Mouse (Mus musculus): ENCODE data around the gene Rnf181.

Rnf181 gene

GRCm38 (mm10) chr6:72366844-72367443 lies at the start of gene Rnf181:
Gene Rnf181, minus strand, starts transcription at chr6:72366956.
- no peak for DNase-seq (ENCODE audit: low read depth)

GRCm38 (mm10) chr6:72415964-72416772 lies 49.4 kb upstream of the Rnf181 start:
- no peak for DNase-seq (ENCODE audit: low read depth)

GRCm38 (mm10) chr6:72415181-72415580 lies 48.4 kb upstream of the Rnf181 start:
- no peak for DNase-seq (ENCODE audit: low read depth)

DNA sequence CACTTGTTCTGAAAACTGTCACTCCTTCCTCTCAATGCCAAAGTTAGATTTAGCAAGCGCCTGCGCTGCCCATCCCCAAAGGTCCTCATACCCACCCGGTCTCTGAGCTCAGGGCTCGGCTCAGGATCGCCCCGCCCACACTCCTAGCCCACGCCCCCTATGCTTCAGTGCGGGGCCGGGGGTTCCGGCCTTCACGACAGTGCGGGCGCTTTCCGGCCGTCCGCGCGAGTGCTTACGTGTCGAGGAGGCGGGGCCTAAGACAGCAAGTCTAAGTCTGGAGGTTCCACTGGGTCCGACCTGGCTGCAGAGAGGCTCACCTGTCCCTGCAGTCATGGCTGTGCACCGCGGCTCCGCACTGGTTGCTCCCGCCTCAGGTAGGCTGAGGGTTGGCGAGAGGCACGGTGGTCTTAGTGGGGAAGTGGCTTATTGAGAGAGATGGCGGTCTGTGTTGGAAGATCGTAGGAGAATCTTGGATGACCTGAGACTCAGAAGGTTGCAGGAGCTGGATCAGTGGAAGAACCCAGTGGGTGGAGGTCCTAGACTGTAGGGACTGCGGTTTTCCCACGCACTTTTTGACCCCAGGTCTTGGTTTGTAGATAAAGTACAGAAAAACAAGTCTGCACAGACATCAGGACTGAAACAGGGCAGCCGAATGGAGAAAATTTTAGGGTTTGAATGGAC lies 47.5 kb upstream of the Rnf181 start, which contains the start of gene Ggcx:
TSS of gene Ggcx (plus strand) at position 233 of the 681 bp plus-strand sequence.
- peak; percentile 82 for DNase-seq (ENCODE audit: low read depth)

GRCm38 (mm10) chr6:72410518-72410917 lies 43.8 kb upstream of the Rnf181 start:
- no peak for DNase-seq (ENCODE audit: low read depth)

DNA sequence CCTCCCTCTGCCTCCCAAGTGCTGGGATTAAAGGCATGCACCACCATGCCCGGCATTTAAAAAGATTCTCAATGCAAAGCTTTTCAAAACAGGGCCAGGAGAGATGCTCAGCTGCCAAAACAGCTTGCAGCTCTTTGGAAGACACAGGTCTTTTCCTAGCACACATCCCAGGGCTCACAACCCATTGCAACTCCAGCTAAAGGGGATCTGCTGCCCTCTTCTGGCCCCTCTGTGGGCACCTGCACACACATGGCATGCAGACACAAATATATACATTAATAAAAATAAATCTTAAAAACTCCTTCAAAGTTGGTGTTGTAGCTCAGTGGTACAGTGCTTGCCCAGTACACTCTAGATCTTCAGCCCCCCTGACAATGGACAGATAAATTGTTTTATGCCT lies 43.2 kb upstream of the Rnf181 start:
- DNase-seq (ENCODE audit: low read depth) = no peak

DNA sequence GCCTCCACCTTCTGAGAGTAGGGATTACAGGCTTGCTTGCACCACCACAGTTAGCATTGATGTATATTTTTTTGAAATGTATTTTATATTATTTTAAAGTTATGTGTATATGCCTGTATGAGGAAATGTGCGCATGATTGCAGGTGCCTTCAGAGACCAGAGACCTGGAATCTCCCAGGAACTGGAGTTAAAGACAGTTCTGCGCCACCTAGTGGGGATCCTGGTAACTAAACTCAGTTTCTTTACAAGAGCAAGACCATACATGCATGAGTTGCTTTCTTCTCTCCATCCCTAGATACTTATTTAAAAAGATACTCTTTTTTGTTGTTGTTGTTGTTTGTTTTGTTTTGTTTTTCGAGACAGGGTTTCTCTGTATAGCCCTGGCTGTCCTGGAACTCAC lies 42.8 kb upstream of the Rnf181 start:
- DNase-seq (ENCODE audit: low read depth) = no peak

- DNase-seq (ENCODE audit: low read depth) = peak; percentile 83
Measured at GRCm38 (mm10) chr6:72407119-72407518, 40.4 kb upstream of the Rnf181 start.

DNA sequence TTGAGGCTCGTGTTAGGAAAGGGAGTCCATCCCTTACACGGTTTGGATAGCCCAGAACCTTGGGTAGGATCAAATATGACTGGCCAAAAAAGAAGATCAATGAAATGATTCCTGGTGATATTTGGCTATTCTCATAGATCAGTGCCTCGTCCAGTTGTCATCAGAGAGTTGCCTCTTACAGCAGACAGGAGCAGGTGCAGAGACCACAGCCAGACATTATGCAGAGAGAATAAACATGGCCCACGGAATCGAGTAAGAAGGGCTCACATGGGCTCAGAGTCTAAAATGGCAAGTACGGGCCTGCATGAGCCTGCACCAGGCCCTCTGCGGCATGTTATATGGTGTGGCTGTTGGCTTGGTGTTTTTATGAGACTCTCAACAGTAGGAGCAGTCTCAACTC lies 38.6 kb upstream of the Rnf181 start:
- DNase-seq (ENCODE audit: low read depth) = no peak

GRCm38 (mm10) chr6:72401875-72402274 lies 35.1 kb upstream of the Rnf181 start:
- DNase-seq (ENCODE audit: low read depth) = peak; percentile 40

DNA sequence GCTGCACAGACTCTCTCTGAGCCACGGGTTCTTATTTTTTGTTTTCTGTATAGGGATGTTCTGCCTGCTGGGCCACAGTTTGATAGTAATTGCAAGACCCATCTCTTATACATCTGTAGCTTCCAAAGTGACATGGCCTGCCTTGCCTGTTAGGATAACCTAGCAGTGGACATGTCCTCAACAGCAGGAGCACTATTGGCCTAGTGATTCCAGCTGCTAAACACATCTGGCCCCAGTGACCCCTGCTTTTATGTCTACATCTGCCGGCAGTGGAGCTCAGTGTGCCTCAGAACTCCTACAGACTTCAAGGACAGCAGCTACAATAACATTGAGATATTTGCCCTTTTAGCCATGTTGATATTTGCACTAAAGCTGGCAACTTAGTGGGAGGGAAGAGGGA lies 33.2 kb upstream of the Rnf181 start:
- DNase-seq (ENCODE audit: low read depth) = no peak

- no peak for DNase-seq (ENCODE audit: low read depth)
Measured at GRCm38 (mm10) chr6:72396837-72397251, 30.1 kb upstream of the Rnf181 start.

DNA sequence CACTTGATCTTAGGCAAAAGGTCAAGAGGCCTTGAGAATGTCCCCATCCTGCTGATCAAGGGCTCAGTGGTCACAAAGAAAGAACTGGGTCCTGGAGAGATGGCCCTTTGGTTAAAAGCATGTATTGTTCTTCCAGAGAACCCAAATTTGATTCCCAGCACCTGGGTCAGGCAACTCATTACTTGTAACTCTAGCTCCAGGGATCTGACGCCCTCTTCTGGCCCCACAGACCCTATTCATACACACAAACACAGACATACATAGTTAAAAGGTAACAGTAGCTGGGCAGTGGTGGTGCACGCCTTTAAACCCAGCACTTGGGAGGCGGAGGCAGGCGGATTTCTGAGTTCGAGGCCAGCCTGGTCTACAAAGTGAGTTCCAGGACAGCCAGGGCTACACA lies 25.6 kb upstream of the Rnf181 start:
- DNase-seq (ENCODE audit: low read depth) = no peak

- DNase-seq (ENCODE audit: low read depth) = no peak
Measured at GRCm38 (mm10) chr6:72390795-72391521, 24.2 kb upstream of the Rnf181 start.

GRCm38 (mm10) chr6:72389941-72390771 lies 23.4 kb upstream of the Rnf181 start, which contains the start of gene Vamp8:
Gene Vamp8, minus strand, starts transcription at chr6:72390703.
- DNase-seq (ENCODE audit: low read depth) = peak; percentile 68

DNA sequence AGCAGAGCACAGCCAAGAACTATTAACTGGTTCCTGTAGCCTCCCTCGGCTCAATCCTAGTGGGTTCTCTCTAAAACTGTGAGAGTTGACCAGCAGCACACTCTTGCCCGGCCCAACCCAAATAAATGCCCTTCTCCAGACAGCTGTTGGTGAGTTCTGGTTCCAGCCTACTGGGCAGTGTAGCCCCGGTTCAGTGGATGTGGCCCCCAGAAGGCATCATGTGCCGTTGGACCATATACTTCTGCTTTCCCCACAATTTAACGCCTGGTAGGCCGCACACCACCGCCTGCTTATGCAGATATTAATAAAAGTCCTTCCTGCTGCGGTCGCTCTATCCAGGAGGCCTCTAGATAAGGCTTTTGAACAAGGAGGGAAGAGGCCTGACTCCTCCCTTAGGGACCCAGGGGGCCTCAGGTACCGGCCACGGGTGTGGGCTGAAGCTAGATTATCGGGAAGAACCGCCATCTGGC lies 22.8 kb upstream of the Rnf181 start:
- no peak for DNase-seq (ENCODE audit: low read depth)

DNA sequence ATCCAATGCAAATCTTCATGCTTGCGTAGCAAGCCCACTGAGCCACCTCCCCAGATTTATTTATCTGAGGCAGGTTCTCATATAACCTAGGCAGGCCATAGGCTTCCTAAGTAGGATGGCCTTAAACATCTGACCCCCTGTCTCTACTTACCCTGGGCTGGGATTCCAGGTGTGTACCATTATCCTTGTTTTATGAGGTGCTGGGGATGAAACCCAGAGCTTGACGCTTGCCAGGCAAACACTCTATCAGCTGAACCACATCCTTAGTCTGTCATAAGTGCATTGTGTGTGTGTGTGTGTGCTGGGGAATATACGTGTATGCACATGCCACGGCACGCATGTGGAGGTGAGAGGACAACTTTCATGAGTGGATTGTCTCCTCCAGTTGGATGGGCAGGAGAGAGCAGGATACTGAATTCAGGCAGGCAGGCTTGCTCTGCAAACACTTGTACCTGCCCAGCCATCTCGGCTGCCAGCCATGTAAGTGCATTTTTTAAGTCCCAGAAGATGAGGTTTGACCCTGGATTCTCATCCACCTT lies 22.1 kb upstream of the Rnf181 start:
- DNase-seq (ENCODE audit: low read depth) = no peak

- DNase-seq (ENCODE audit: low read depth) = no peak
Measured at GRCm38 (mm10) chr6:72388266-72388665, 21.5 kb upstream of the Rnf181 start.

DNA sequence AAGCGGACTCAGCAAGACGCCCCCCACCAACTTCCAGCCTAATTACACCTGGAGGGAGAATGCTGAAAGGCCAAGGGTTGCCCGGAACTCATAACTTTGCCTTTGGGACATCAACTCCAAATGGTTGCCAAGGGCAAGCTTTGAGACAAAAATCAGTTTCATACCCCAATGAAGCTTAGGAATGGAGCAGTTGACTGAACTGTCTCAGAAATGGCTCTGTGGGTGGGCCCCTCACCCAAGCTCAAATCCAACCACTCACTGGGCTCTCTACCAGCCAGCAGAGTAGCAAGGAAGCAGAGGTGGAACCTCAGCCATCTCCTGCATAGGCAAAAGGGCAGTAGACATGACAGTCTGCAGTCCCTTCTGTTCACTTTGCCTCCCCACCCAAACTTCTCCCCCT lies 21.1 kb upstream of the Rnf181 start:
- DNase-seq (ENCODE audit: low read depth) = no peak

- DNase-seq (ENCODE audit: low read depth) = no peak
Measured at GRCm38 (mm10) chr6:72386561-72386960, 19.8 kb upstream of the Rnf181 start.

DNA sequence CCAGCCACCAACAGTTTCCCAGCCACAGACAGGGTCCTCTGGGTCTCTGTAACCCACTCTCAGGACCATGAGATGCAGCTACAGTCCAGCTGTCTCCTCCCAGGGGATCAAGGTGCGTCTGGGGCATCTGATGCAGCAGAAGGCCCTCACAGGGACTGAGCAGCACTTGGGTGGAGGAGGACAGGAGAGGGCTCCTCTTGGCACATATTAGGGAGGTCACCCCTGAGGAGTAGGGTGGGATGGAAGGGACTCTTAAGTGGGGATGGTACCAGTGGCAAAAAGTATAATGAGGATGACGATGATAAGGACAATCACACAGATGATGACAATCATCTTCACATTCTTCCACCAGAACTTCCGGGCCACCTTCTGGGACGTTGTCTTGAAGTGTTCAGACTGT lies 18.5 kb upstream of the Rnf181 start:
- no peak for DNase-seq (ENCODE audit: low read depth)

Measured in fibroblast of lung, adult 2 months (primary cell).